Mouse (Mus musculus) cerebellum, adult 2 months (tissue): Measurements from ENCODE around the gene Afmid.

Experiments
- CTCF ChIP-seq: fragments of 200-500 bp; IDR thresholded peaks from 2 replicates; pipeline ENCODE4 v1.5.1; 2011; ENCODE audit warnings: low read depth, mild to moderate bottlenecking, control low read depth, low read length, moderate library complexity, borderline replicate concordance; ENCODE audit not compliant: insufficient read depth
- POLR2A ChIP-seq: fragments of 200-500 bp; IDR thresholded peaks from 2 replicates; pipeline ENCODE4 v1.6.1; 2011; ENCODE audit warnings: low read length, control low read depth, borderline replicate concordance; ENCODE audit not compliant: insufficient read depth

DNA sequence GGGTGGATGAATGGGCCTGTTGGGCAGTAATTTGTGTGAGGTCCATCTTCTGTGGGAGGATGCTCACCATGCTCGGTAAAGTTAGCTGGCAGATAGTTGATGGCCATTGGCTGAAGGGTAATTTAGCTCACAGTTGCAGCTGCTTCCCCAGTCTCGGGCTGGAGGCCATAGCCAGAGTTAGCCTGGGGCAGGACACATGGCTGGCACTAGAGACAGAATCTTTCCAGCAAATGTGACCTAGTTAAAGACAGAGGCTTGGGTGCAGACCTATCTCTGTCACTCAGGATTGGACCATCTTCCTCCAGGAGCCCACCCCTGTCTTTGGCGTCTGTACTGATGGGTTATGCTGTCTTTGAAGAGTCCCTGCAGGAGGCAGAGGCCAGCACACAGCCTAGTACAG is 32.7 kb downstream of the Afmid start:
- no peak for TF ChIP-seq CTCF
- TF ChIP-seq POLR2A = no peak
